8 mouse cellular contexts compared by ENCODE assay signal in genomic region chr7:113206644-113207470, GRCm38 (mm10). TPM values are rescaled to one million over a fixed set of nuclear protein-coding genes. Genes with fewer than 3 reads are reported as not detected.
DNase-seq lines count a peak whose midpoint lies in the region; ATAC-seq and TF ChIP-seq lines count a peak whose summit lies in the region.

Gene Arntl, plus strand, starts transcription at chr7:113207465.

- TF ChIP-seq CTCF in kidney, postnatal 0 days (IDR thresholded peaks at IDR 0.05; ENCODE audit: low read depth), result no peak

- peak; percentile 98 for DNase-seq in CD4-positive, CD25-positive, alpha-beta regulatory T cell, adult 2 months (ENCODE audit: low read depth, low spot score)
- peak; percentile 99 for DNase-seq in brain, embryonic 18.5 days (ENCODE audit: low read depth, low spot score)
- peak; percentile 99 for DNase-seq in kidney, postnatal 0 days (ENCODE audit: low spot score)
- peak; percentile 90 for DNase-seq in liver, embryonic 11.5 days (ENCODE audit: low spot score)
- peak; percentile 98 for DNase-seq in naive thymus-derived CD4-positive, alpha-beta T cell, adult 2 months (ENCODE audit: low read depth)

- H3K4me1 ChIP-seq in heart, embryonic 12.5 days (replicated peaks), result peaks cover 9% of the 10 kb centered on the region; the same call in 1 of the 2 replicates
- no peaks in the 10 kb centered on the region for H3K4me1 ChIP-seq in kidney, postnatal 0 days (replicated peaks; ENCODE audit: insufficient read depth, low read length)
- H3K4me1 ChIP-seq in liver, embryonic 11.5 days (replicated peaks; ENCODE audit: control insufficient read depth, insufficient read depth, low read length), result peaks cover 6% of the 10 kb centered on the region; the same call in 1 of the 2 replicates
- H3K4me1 ChIP-seq in stomach, embryonic 14.5 days (ENCODE audit: control insufficient read depth, insufficient read depth, low read length), result no peaks in the 10 kb centered on the region

- peak within 1 kb of the TSS; percentile 74 for H3K9ac ChIP-seq in heart, embryonic 12.5 days
- peak within 1 kb of the TSS; percentile 70 for H3K9ac ChIP-seq in kidney, postnatal 0 days (ENCODE audit: low read depth, low read length)
- peak within 1 kb of the TSS; percentile 51 for H3K9ac ChIP-seq in liver, embryonic 11.5 days (ENCODE audit: low read depth, low read length)
- peak within 1 kb of the TSS; percentile 60; the same call in 1 of the 2 replicates for H3K9ac ChIP-seq in stomach, embryonic 14.5 days (replicated peaks; ENCODE audit: low read depth, low read length)

- H3K4me3 ChIP-seq in heart, embryonic 12.5 days, result peak within 1 kb of the TSS; percentile 78
- H3K4me3 ChIP-seq in kidney, postnatal 0 days (replicated peaks; ENCODE audit: low read depth, low read length), result peak within 1 kb of the TSS; percentile 92
- peak within 1 kb of the TSS; percentile 66 for H3K4me3 ChIP-seq in liver, embryonic 11.5 days (ENCODE audit: low read depth, low read length)
- H3K4me3 ChIP-seq in stomach, embryonic 14.5 days (ENCODE audit: low read depth, low read length), result peak within 1 kb of the TSS; percentile 60

- H3K27me3 ChIP-seq in heart, embryonic 12.5 days (replicated peaks), result peaks cover 64% of the 10 kb centered on the region
- H3K27me3 ChIP-seq in kidney, postnatal 0 days (ENCODE audit: insufficient read depth, low read length), result peaks cover 12% of the 10 kb centered on the region
- peaks cover 59% of the 10 kb centered on the region for H3K27me3 ChIP-seq in liver, embryonic 11.5 days (replicated peaks; ENCODE audit: control insufficient read depth, insufficient read depth, low read length)
- H3K27me3 ChIP-seq in stomach, embryonic 14.5 days (ENCODE audit: control insufficient read depth, insufficient read depth, low read length), result peaks cover 9% of the 10 kb centered on the region; the same call in 1 of the 2 replicates

- H3K36me3 ChIP-seq in heart, embryonic 12.5 days, result no peaks in the 10 kb centered on the region
- H3K36me3 ChIP-seq in kidney, postnatal 0 days (ENCODE audit: insufficient read depth, low read length), result no peaks in the 10 kb centered on the region
- no peaks in the 10 kb centered on the region for H3K36me3 ChIP-seq in liver, embryonic 11.5 days (ENCODE audit: control insufficient read depth, insufficient read depth, low read length)
- no peaks in the 10 kb centered on the region for H3K36me3 ChIP-seq in stomach, embryonic 14.5 days (ENCODE audit: control insufficient read depth, insufficient read depth, low read length)

- peak within 1 kb of the TSS; percentile 72 for H3K27ac ChIP-seq in heart, embryonic 12.5 days (ENCODE audit: poor library complexity, severe bottlenecking)
- H3K27ac ChIP-seq in kidney, postnatal 0 days, result peak within 1 kb of the TSS; percentile 86
- 0 out of 2 replicates have a peak within 1 kb of the TSS, but pooled peaks have one; percentile 11 for H3K27ac ChIP-seq in liver, embryonic 11.5 days (ENCODE audit: low read depth, low read length)
- H3K27ac ChIP-seq in stomach, embryonic 14.5 days (ENCODE audit: low read length), result peak within 1 kb of the TSS; percentile 45; the same call in 1 of the 2 replicates

- no peaks in the 10 kb centered on the region for H3K9me3 ChIP-seq in heart, embryonic 12.5 days (replicated peaks)
- no peaks in the 10 kb centered on the region for H3K9me3 ChIP-seq in kidney, postnatal 0 days (replicated peaks; ENCODE audit: low read length)
- H3K9me3 ChIP-seq in liver, embryonic 11.5 days (ENCODE audit: control insufficient read depth, low read length), result no peaks in the 10 kb centered on the region
- H3K9me3 ChIP-seq in stomach, embryonic 14.5 days (ENCODE audit: control insufficient read depth, low read depth, low read length), result no peaks in the 10 kb centered on the region

- peak; percentile 76 for ATAC-seq in erythroid progenitor cell, adult 5-6 weeks (replicated peaks; ENCODE audit: low FRiP score, poor library complexity, severe bottlenecking)
- ATAC-seq in heart, embryonic 12.5 days (ENCODE audit: insufficient number of reproducible peaks, low FRiP score), result peak; percentile 98
- ATAC-seq in kidney, postnatal 0 days (replicated peaks; ENCODE audit: low FRiP score, low read depth), result peak; percentile 98
- peak; percentile 97 for ATAC-seq in liver, embryonic 11.5 days (replicated peaks; ENCODE audit: low FRiP score)
- peak; percentile 98 for ATAC-seq in stomach, embryonic 14.5 days (ENCODE audit: insufficient number of reproducible peaks, insufficient read depth, low FRiP score, low read depth)

- peak within 1 kb of the TSS; percentile 91 for H3K4me2 ChIP-seq in heart, embryonic 12.5 days
- H3K4me2 ChIP-seq in kidney, postnatal 0 days (ENCODE audit: low read length), result peak within 1 kb of the TSS; percentile 91
- H3K4me2 ChIP-seq in liver, embryonic 11.5 days, result peak within 1 kb of the TSS; percentile 79
- peak within 1 kb of the TSS; percentile 62 for H3K4me2 ChIP-seq in stomach, embryonic 14.5 days (replicated peaks; ENCODE audit: low read depth, low read length)

- under 1% methylated on average over 52 of the region's 52 CpGs for WGBS in heart, embryonic 12.5 days
- under 1% methylated on average over 52 of the region's 52 CpGs for WGBS in kidney, postnatal 0 days
- under 1% methylated on average over 52 of the region's 52 CpGs for WGBS in liver, embryonic 11.5 days
- WGBS in stomach, embryonic 14.5 days, result under 1% methylated on average over 52 of the region's 52 CpGs

RNA-seq across cellular contexts. Expression of gene Arntl, which starts in this region (rescaled TPM):
- total RNA-seq in erythroid progenitor cell, adult 5-6 weeks (2015; ENCODE audit: low replicate concordance), result 5.8 and 12.6 TPM in 2 replicates
- 4.7 and 5.4 TPM in 2 replicates for total RNA-seq in erythroid progenitor cell, adult 5-6 weeks (2017; ENCODE audit: low replicate concordance)
- polyA plus RNA-seq in heart, embryonic 12.5 days (2016; fragmentation: Nextera tagmentation; extraction: Ambion mirVana), result 6.8 and 8.5 TPM in 2 replicates
- 12.6 and 13.2 TPM in 2 replicates for polyA plus RNA-seq in kidney, postnatal 0 days (2015; fragmentation: Nextera tagmentation; extraction: Ambion mirVana)
- 8.4 and 9.5 TPM in 2 replicates for polyA plus RNA-seq in liver, embryonic 11.5 days (2014; fragmentation: Nextera tagmentation; extraction: Ambion mirVana)
- polyA plus RNA-seq in stomach, embryonic 14.5 days (2014; fragmentation: Nextera tagmentation; extraction: Ambion mirVana), result 14.0 and 14.6 TPM in 2 replicates

Comparison
In these comparisons a context has a peak if more than half of its experiments do, and no peak if none do; other contexts are left out.
1. Peak in every context shown above with its lines: DNase-seq, ATAC-seq, H3K4me3 ChIP-seq and H3K27ac ChIP-seq.
2. H3K27ac ChIP-seq: peak in every context shown above with its lines; median percentile 86 in kidney, postnatal 0 days; 72 in heart, embryonic 12.5 days; 45 in stomach, embryonic 14.5 days; 11 in liver, embryonic 11.5 days.